Mouse (Mus musculus): ENCODE measurements around the gene Drosha. TPM values are rescaled to one million over a fixed set of nuclear protein-coding genes. Genes with fewer than 3 reads are reported as not detected.

The Drosha gene
- polyA plus RNA-seq, 1 experiment from 2014 or later = 54.1 TPM

- no peak overlapping the region for H3K4me2 ChIP-seq
- H3K9me3 ChIP-seq = no peaks in the 10 kb centered on the region
- H3K9ac ChIP-seq (replicated peaks) = no peak overlapping the region
- H3K27ac ChIP-seq = no peak overlapping the region
- 88% methylated on average over 11 of the region's 11 CpGs for WGBS
- H3K36me3 ChIP-seq = peaks cover 92% of the 10 kb centered on the region
- H3K27me3 ChIP-seq = no peaks in the 10 kb centered on the region
- no peak overlapping the region for H3K4me3 ChIP-seq (replicated peaks)
- no peak for ATAC-seq (ENCODE audit: insufficient number of reproducible peaks, insufficient read depth, low FRiP score, low TSS enrichment, low read depth)
- no peaks in the 10 kb centered on the region for H3K4me1 ChIP-seq (replicated peaks)
These were observed 60.7 kb downstream of the Drosha start for GRCm38 (mm10) chr15:12885361-12885760.

- no peak for ATAC-seq (ENCODE audit: insufficient number of reproducible peaks, insufficient read depth, low FRiP score, low TSS enrichment, low read depth)
- H3K27me3 ChIP-seq = no peaks in the 10 kb centered on the region
- no peaks in the 10 kb centered on the region for H3K9me3 ChIP-seq
- H3K4me3 ChIP-seq (replicated peaks) = no peak overlapping the region
- no peak overlapping the region for H3K9ac ChIP-seq (replicated peaks)
- H3K4me1 ChIP-seq (replicated peaks) = no peaks in the 10 kb centered on the region
- no peak overlapping the region for H3K27ac ChIP-seq
- H3K4me2 ChIP-seq = no peak overlapping the region
- WGBS = 93% methylated on average over 8 of the region's 8 CpGs
- H3K36me3 ChIP-seq = peaks cover 94% of the 10 kb centered on the region
These were observed 62.6 kb downstream of the Drosha start for GRCm38 (mm10) chr15:12887206-12887605.

- no peak overlapping the region for H3K9ac ChIP-seq (replicated peaks)
- no peak for ATAC-seq (ENCODE audit: insufficient number of reproducible peaks, insufficient read depth, low FRiP score, low TSS enrichment, low read depth)
- no peak overlapping the region for H3K4me3 ChIP-seq (replicated peaks)
- peaks cover 88% of the 10 kb centered on the region for H3K36me3 ChIP-seq
- no peaks in the 10 kb centered on the region for H3K27me3 ChIP-seq
- no peaks in the 10 kb centered on the region for H3K9me3 ChIP-seq
- WGBS = 92% methylated on average over 4 of the region's 4 CpGs
- H3K27ac ChIP-seq = no peak overlapping the region
- H3K4me1 ChIP-seq (replicated peaks) = no peaks in the 10 kb centered on the region
- no peak overlapping the region for H3K4me2 ChIP-seq
These were observed 63.7 kb downstream of the Drosha start for GRCm38 (mm10) chr15:12888312-12888711.

GRCm38 (mm10) chr15:12889909-12890308 is 65.3 kb downstream of the Drosha start:
- H3K4me1 ChIP-seq (replicated peaks) = no peaks in the 10 kb centered on the region
- 90% methylated on average over 11 of the region's 11 CpGs for WGBS
- H3K9me3 ChIP-seq = no peaks in the 10 kb centered on the region
- H3K9ac ChIP-seq (replicated peaks) = no peak overlapping the region
- no peak for ATAC-seq (ENCODE audit: insufficient number of reproducible peaks, insufficient read depth, low FRiP score, low TSS enrichment, low read depth)
- H3K27ac ChIP-seq = no peak overlapping the region
- no peaks in the 10 kb centered on the region for H3K27me3 ChIP-seq
- peaks cover 88% of the 10 kb centered on the region for H3K36me3 ChIP-seq
- no peak overlapping the region for H3K4me2 ChIP-seq
- H3K4me3 ChIP-seq (replicated peaks) = no peak overlapping the region

GRCm38 (mm10) chr15:12895426-12895825 is 70.8 kb downstream of the Drosha start:
- ATAC-seq (ENCODE audit: insufficient number of reproducible peaks, insufficient read depth, low FRiP score, low TSS enrichment, low read depth) = no peak
- Histone ChIP-seq H3K4me3 (replicated peaks) (no peak overlapping the region), H3K9me3 (no peaks in the 10 kb centered on the region), H3K4me2 (no peak overlapping the region), H3K27me3 (no peaks in the 10 kb centered on the region), H3K27ac (no peak overlapping the region), H3K9ac (replicated peaks) (no peak overlapping the region), H3K36me3 (peaks cover 84% of the 10 kb centered on the region), H3K4me1 (replicated peaks) (no peaks in the 10 kb centered on the region)
- WGBS = 92% methylated on average over 13 of the region's 13 CpGs

- Histone ChIP-seq H3K9ac (replicated peaks) (no peak overlapping the region), H3K36me3 (peaks cover 84% of the 10 kb centered on the region), H3K27ac (no peak overlapping the region), H3K9me3 (no peaks in the 10 kb centered on the region), H3K27me3 (no peaks in the 10 kb centered on the region), H3K4me1 (replicated peaks) (no peaks in the 10 kb centered on the region), H3K4me3 (replicated peaks) (no peak overlapping the region), H3K4me2 (no peak overlapping the region)
- WGBS = 92% methylated on average over 18 of the region's 18 CpGs
- no peak for ATAC-seq (ENCODE audit: insufficient number of reproducible peaks, insufficient read depth, low FRiP score, low TSS enrichment, low read depth)
These were observed 71.7 kb downstream of the Drosha start for GRCm38 (mm10) chr15:12896022-12897009.

GRCm38 (mm10) chr15:12897831-12898230 is 73.2 kb downstream of the Drosha start:
- no peaks in the 10 kb centered on the region for H3K27me3 ChIP-seq
- H3K9ac ChIP-seq (replicated peaks) = no peak overlapping the region
- ATAC-seq (ENCODE audit: insufficient number of reproducible peaks, insufficient read depth, low FRiP score, low TSS enrichment, low read depth) = no peak
- H3K4me2 ChIP-seq = no peak overlapping the region
- H3K27ac ChIP-seq = no peak overlapping the region
- no peaks in the 10 kb centered on the region for H3K4me1 ChIP-seq (replicated peaks)
- H3K36me3 ChIP-seq = peaks cover 91% of the 10 kb centered on the region
- WGBS = 94% methylated on average over 8 of the region's 8 CpGs
- H3K9me3 ChIP-seq = no peaks in the 10 kb centered on the region
- no peak overlapping the region for H3K4me3 ChIP-seq (replicated peaks)

- Histone ChIP-seq H3K9ac (replicated peaks) (no peak overlapping the region), H3K27me3 (no peaks in the 10 kb centered on the region), H3K36me3 (peaks cover 89% of the 10 kb centered on the region), H3K4me1 (replicated peaks) (no peaks in the 10 kb centered on the region), H3K9me3 (no peaks in the 10 kb centered on the region), H3K4me2 (no peak overlapping the region), H3K4me3 (replicated peaks) (no peak overlapping the region), H3K27ac (no peak overlapping the region)
- 85% methylated on average over 18 of the region's 18 CpGs for WGBS
- ATAC-seq (ENCODE audit: insufficient number of reproducible peaks, insufficient read depth, low FRiP score, low TSS enrichment, low read depth) = no peak
These were observed 76.0 kb downstream of the Drosha start for GRCm38 (mm10) chr15:12900428-12901196.

- H3K4me2 ChIP-seq = no peak overlapping the region
- H3K9ac ChIP-seq (replicated peaks) = no peak overlapping the region
- peaks cover 86% of the 10 kb centered on the region for H3K36me3 ChIP-seq
- no peak for ATAC-seq (ENCODE audit: insufficient number of reproducible peaks, insufficient read depth, low FRiP score, low TSS enrichment, low read depth)
- WGBS = 53% methylated on average over 8 of the region's 8 CpGs
- H3K9me3 ChIP-seq = no peaks in the 10 kb centered on the region
- no peak overlapping the region for H3K27ac ChIP-seq
- no peaks in the 10 kb centered on the region for H3K27me3 ChIP-seq
- no peaks in the 10 kb centered on the region for H3K4me1 ChIP-seq (replicated peaks)
- H3K4me3 ChIP-seq (replicated peaks) = no peak overlapping the region
These were observed 76.6 kb downstream of the Drosha start for GRCm38 (mm10) chr15:12901197-12901570.

GRCm38 (mm10) chr15:12904442-12904841 is 79.8 kb downstream of the Drosha start:
- no peak overlapping the region for H3K9ac ChIP-seq (replicated peaks)

GRCm38 (mm10) chr15:12907962-12908719 is 83.5 kb downstream of the Drosha start:
- WGBS = 91% methylated on average over 19 of the region's 19 CpGs
- no peak for ATAC-seq (ENCODE audit: insufficient number of reproducible peaks, insufficient read depth, low FRiP score, low TSS enrichment, low read depth)
- Histone ChIP-seq H3K4me1 (replicated peaks) (no peaks in the 10 kb centered on the region), H3K36me3 (peaks cover 76% of the 10 kb centered on the region), H3K4me3 (replicated peaks) (no peak overlapping the region), H3K4me2 (no peak overlapping the region), H3K9me3 (no peaks in the 10 kb centered on the region), H3K27me3 (no peaks in the 10 kb centered on the region), H3K27ac (no peak overlapping the region), H3K9ac (replicated peaks) (no peak overlapping the region)

More at GRCm38 (mm10) chr15:12904442-12904841, 79.8 kb downstream of the Drosha start:
- Histone ChIP-seq H3K9me3 (no peaks in the 10 kb centered on the region), H3K4me3 (replicated peaks) (no peak overlapping the region), H3K4me1 (replicated peaks) (no peaks in the 10 kb centered on the region), H3K27ac (no peak overlapping the region), H3K4me2 (no peak overlapping the region), H3K27me3 (no peaks in the 10 kb centered on the region), H3K36me3 (peaks cover 85% of the 10 kb centered on the region)
- 90% methylated on average over 6 of the region's 6 CpGs for WGBS
- no peak for ATAC-seq (ENCODE audit: insufficient number of reproducible peaks, insufficient read depth, low FRiP score, low TSS enrichment, low read depth)

Measured in limb, embryonic 12.5 days (tissue).